In genomic region chr5:15637637-15638036, GRCm38 (mm10) we compare ENCODE assay signal across 27 mouse cellular contexts. TPM values are rescaled to one million over a fixed set of nuclear protein-coding genes. Genes with fewer than 3 reads are reported as not detected.
A peak's percentile ranks its signal among the peaks of the same experiment; 100 is the strongest.
DNase-seq lines count a peak whose midpoint lies in the region; ATAC-seq and TF ChIP-seq lines count a peak whose summit lies in the region.
"Not testable (repeated sequence)": the region's sequence is repeated elsewhere in the genome, so short reads cannot be mapped to it uniquely, and the experiment has no call there.
"Had no signal": no experiment of that assay in that cellular context is flagged by ENCODE, and none has a peak within 500 bp of the region (broad histone marks: within the 10 kb centered on the region; RNA-seq: fewer than 3 reads in every experiment).

No protein-coding gene starts in this region.

- not testable (repeated sequence) for H3K27ac ChIP-seq in embryonic facial prominence, embryonic 12.5 days; forebrain, postnatal 0 days (ENCODE audit: low read depth, low read length); heart, embryonic 14.5 days (replicated peaks in 1 of 2; ENCODE audit: control insufficient read depth in 1 of 2, insufficient read depth in 1 of 2, low read depth in 2 of 2, low read length in 2 of 2); intestine, embryonic 15.5 days; limb, embryonic 11.5 days (replicated peaks; ENCODE audit: low read depth, low read length); lung, postnatal 0 days (ENCODE audit: low read length); midbrain, embryonic 14.5 days (replicated peaks; ENCODE audit: low read depth, low read length); stomach, embryonic 14.5 days (ENCODE audit: low read length)

- TF ChIP-seq EP300 in lung, postnatal 0 days (IDR thresholded peaks at IDR 0.05) = not testable (repeated sequence)

- not testable (repeated sequence) for H3K4me2 ChIP-seq in embryonic facial prominence, embryonic 12.5 days (replicated peaks); forebrain, postnatal 0 days (ENCODE audit: low read depth); heart, embryonic 14.5 days (ENCODE audit: low read length); intestine, embryonic 15.5 days (replicated peaks); limb, embryonic 11.5 days (ENCODE audit: low read depth, severe bottlenecking); lung, postnatal 0 days (replicated peaks; ENCODE audit: low read depth, low read length); midbrain, embryonic 14.5 days (ENCODE audit: low read length); stomach, embryonic 14.5 days (replicated peaks; ENCODE audit: low read depth, low read length)

- 65% methylated on average over 2 of the region's 2 CpGs for WGBS in embryonic facial prominence, embryonic 12.5 days
- whole genome bisulfite sequencing in forebrain, postnatal 0 days = 66% methylated on average over 2 of the region's 2 CpGs
- 43% methylated on average over 2 of the region's 2 CpGs for WGBS in heart, embryonic 14.5 days
- WGBS in intestine, embryonic 15.5 days = 54% methylated on average over 2 of the region's 2 CpGs
- 72% methylated on average over 2 of the region's 2 CpGs for WGBS in limb, embryonic 11.5 days
- 60% methylated on average over 2 of the region's 2 CpGs for WGBS in lung, postnatal 0 days
- 59% methylated on average over 2 of the region's 2 CpGs for WGBS in midbrain, embryonic 14.5 days
- WGBS in stomach, embryonic 14.5 days = 65% methylated on average over 2 of the region's 2 CpGs

- H3K27me3 ChIP-seq in embryonic facial prominence, embryonic 12.5 days; forebrain, postnatal 0 days (ENCODE audit: insufficient read depth, low read length); heart, embryonic 14.5 days (ENCODE audit: control insufficient read depth, insufficient read depth, low read length); intestine, embryonic 15.5 days (replicated peaks); limb, embryonic 11.5 days (ENCODE audit: control insufficient read depth, insufficient read depth, low read length); lung, postnatal 0 days (replicated peaks; ENCODE audit: insufficient read depth, low read length); midbrain, embryonic 14.5 days (ENCODE audit: control insufficient read depth, insufficient read depth, low read length); stomach, embryonic 14.5 days (ENCODE audit: control insufficient read depth, insufficient read depth, low read length): not testable (repeated sequence)

- DNase-seq in forebrain, postnatal 0 days; limb, embryonic 11.5 days (ENCODE audit: low spot score); midbrain, embryonic 14.5 days: not testable (repeated sequence)
- peak; percentile 12 for DNase-seq in lung, postnatal 0 days (ENCODE audit: low spot score)

- not testable (repeated sequence) for TF ChIP-seq CTCF in forebrain, postnatal 0 days (IDR thresholded peaks at IDR 0.05; ENCODE audit: low read depth); lung, postnatal 0 days (IDR thresholded peaks at IDR 0.05)

- H3K9ac ChIP-seq in embryonic facial prominence, embryonic 12.5 days; forebrain, postnatal 0 days; heart, embryonic 14.5 days (ENCODE audit: low read length); intestine, embryonic 15.5 days; limb, embryonic 11.5 days (ENCODE audit: low read length); lung, postnatal 0 days (replicated peaks; ENCODE audit: low read depth); midbrain, embryonic 14.5 days (replicated peaks; ENCODE audit: low read length); stomach, embryonic 14.5 days (replicated peaks; ENCODE audit: low read depth, low read length): not testable (repeated sequence)

- H3K36me3 ChIP-seq in embryonic facial prominence, embryonic 12.5 days; forebrain, postnatal 0 days (ENCODE audit: insufficient read depth); heart, embryonic 14.5 days (ENCODE audit: control insufficient read depth, insufficient read depth, low read length); intestine, embryonic 15.5 days; limb, embryonic 11.5 days (ENCODE audit: control insufficient read depth, insufficient read depth, low read length); lung, postnatal 0 days (ENCODE audit: insufficient read depth, low read length); midbrain, embryonic 14.5 days (ENCODE audit: control insufficient read depth, insufficient read depth, low read length); stomach, embryonic 14.5 days (ENCODE audit: control insufficient read depth, insufficient read depth, low read length): not testable (repeated sequence)

- H3K9me3 ChIP-seq in embryonic facial prominence, embryonic 12.5 days = peaks cover 12% of the 10 kb centered on the region
- H3K9me3 ChIP-seq in forebrain, postnatal 0 days (ENCODE audit: low read length); heart, embryonic 14.5 days (ENCODE audit: control insufficient read depth, low read length); intestine, embryonic 15.5 days; limb, embryonic 11.5 days (ENCODE audit: control insufficient read depth, low read length); lung, postnatal 0 days (ENCODE audit: low read length); midbrain, embryonic 14.5 days (ENCODE audit: control insufficient read depth, low read length); stomach, embryonic 14.5 days (ENCODE audit: control insufficient read depth, low read depth, low read length): not testable (repeated sequence)

- not testable (repeated sequence) for H3K4me3 ChIP-seq in embryonic facial prominence, embryonic 12.5 days; forebrain, postnatal 0 days (ENCODE audit: low read depth, low read length); heart, embryonic 14.5 days (ENCODE audit: control insufficient read depth in 1 of 2, insufficient read depth in 1 of 2, low read depth in 1 of 2, low read length in 2 of 2); intestine, embryonic 15.5 days (replicated peaks); limb, embryonic 11.5 days (ENCODE audit: low read depth, low read length); lung, postnatal 0 days (ENCODE audit: low read depth, low read length); midbrain, embryonic 14.5 days (replicated peaks; ENCODE audit: low read depth, low read length); stomach, embryonic 14.5 days (ENCODE audit: low read depth, low read length)

- 0 out of 2 replicates have a peak, but pooled peaks have one; percentile 72 for ATAC-seq in embryonic facial prominence, embryonic 12.5 days (ENCODE audit: insufficient number of reproducible peaks, insufficient read depth, low FRiP score, low TSS enrichment)
- ATAC-seq in forebrain, postnatal 0 days = 0 out of 2 replicates have a peak, but pooled peaks have one; percentile 12
- ATAC-seq in heart, embryonic 14.5 days (ENCODE audit: insufficient number of reproducible peaks, insufficient read depth, low FRiP score, low read depth) = 0 out of 2 replicates have a peak, but pooled peaks have one; percentile 68
- peak; percentile 34; the same call in 1 of the 2 replicates for ATAC-seq in intestine, embryonic 15.5 days
- 0 out of 2 replicates have a peak, but pooled peaks have one; percentile 72 for ATAC-seq in limb, embryonic 11.5 days (ENCODE audit: insufficient number of reproducible peaks, low FRiP score, low TSS enrichment, low read depth)
- ATAC-seq in lung, postnatal 0 days = peak; percentile 33; the same call in 1 of the 2 replicates
- ATAC-seq in midbrain, embryonic 14.5 days (ENCODE audit: low FRiP score, low TSS enrichment) = peak; percentile 85
- 0 out of 2 replicates have a peak, but pooled peaks have one; percentile 63 for ATAC-seq in stomach, embryonic 14.5 days (ENCODE audit: insufficient number of reproducible peaks, insufficient read depth, low FRiP score, low read depth)

- not testable (repeated sequence) for H3K4me1 ChIP-seq in embryonic facial prominence, embryonic 12.5 days; forebrain, postnatal 0 days (ENCODE audit: insufficient read depth); heart, embryonic 14.5 days (ENCODE audit: control insufficient read depth in 2 of 2, insufficient read depth in 2 of 2, low read length in 2 of 2); intestine, embryonic 15.5 days (replicated peaks); limb, embryonic 11.5 days (ENCODE audit: control insufficient read depth, insufficient read depth, low read length); lung, postnatal 0 days (ENCODE audit: insufficient read depth, low read depth, low read length); midbrain, embryonic 14.5 days (ENCODE audit: control insufficient read depth, insufficient read depth, low read length); stomach, embryonic 14.5 days (ENCODE audit: control insufficient read depth, insufficient read depth, low read length)

RNA-seq across cellular contexts. Expression of gene Speer4d, which starts 18.8 kb away (rescaled TPM):
- not detected in 2 replicates for polyA plus RNA-seq in embryonic facial prominence, embryonic 12.5 days (2016; fragmentation: Nextera tagmentation; extraction: Ambion mirVana)
- total RNA-seq in forebrain, postnatal 0 days (2014; rRNA removed) = not detected in 2 replicates
- polyA plus RNA-seq in forebrain, postnatal 0 days (2015; fragmentation: Nextera tagmentation; extraction: Ambion mirVana) = not detected in 2 replicates
- not detected in 2 replicates for polyA plus RNA-seq in heart, embryonic 14.5 days (2014; fragmentation: Nextera tagmentation; extraction: Ambion mirVana)
- polyA plus RNA-seq in intestine, embryonic 15.5 days (2015; fragmentation: Nextera tagmentation; extraction: Ambion mirVana) = not detected in 2 replicates
- polyA plus RNA-seq in limb, embryonic 11.5 days (2014; fragmentation: Nextera tagmentation; extraction: Ambion mirVana) = not detected in 2 replicates
- not detected in 2 replicates for polyA plus RNA-seq in lung, postnatal 0 days (2015; fragmentation: Nextera tagmentation; extraction: Ambion mirVana)
- not detected in 2 replicates for polyA plus RNA-seq in midbrain, embryonic 14.5 days (2014; fragmentation: Nextera tagmentation; extraction: Ambion mirVana)
- polyA plus RNA-seq in stomach, embryonic 14.5 days (2014; fragmentation: Nextera tagmentation; extraction: Ambion mirVana) = not detected in 2 replicates
- total RNA-seq: adrenal gland, postnatal 14 days; gastrocnemius, adult 18-20 months; gastrocnemius, postnatal 36 days; heart, adult 18-20 months; heart, postnatal 36 days; left cerebral cortex, postnatal 10 days; MEL; monocyte, adult 5-6 weeks had no signal
- polyA plus RNA-seq: embryonic facial prominence, embryonic 14.5 days; forebrain, embryonic 14.5 days; frontal cortex, adult 2 months; heart, embryonic 16.5 days; hindbrain, embryonic 13.5 days; kidney, adult 2 months; limb, embryonic 10.5 days; liver, embryonic 11.5 days; liver, embryonic 16.5 days; stomach, postnatal 0 days; thymus, adult 2 months had no signal

RNA-seq across cellular contexts. Expression of gene 4930572O03Rik, which starts 19.2 kb away (rescaled TPM):
- polyA plus RNA-seq in embryonic facial prominence, embryonic 12.5 days (2016; fragmentation: Nextera tagmentation; extraction: Ambion mirVana) = not detected in 2 replicates
- total RNA-seq in forebrain, postnatal 0 days (2014; rRNA removed) = not detected in 2 replicates
- polyA plus RNA-seq in forebrain, postnatal 0 days (2015; fragmentation: Nextera tagmentation; extraction: Ambion mirVana) = not detected in 2 replicates
- polyA plus RNA-seq in heart, embryonic 14.5 days (2014; fragmentation: Nextera tagmentation; extraction: Ambion mirVana) = not detected in 2 replicates
- polyA plus RNA-seq in intestine, embryonic 15.5 days (2015; fragmentation: Nextera tagmentation; extraction: Ambion mirVana) = not detected in 2 replicates
- not detected in 2 replicates for polyA plus RNA-seq in limb, embryonic 11.5 days (2014; fragmentation: Nextera tagmentation; extraction: Ambion mirVana)
- polyA plus RNA-seq in lung, postnatal 0 days (2015; fragmentation: Nextera tagmentation; extraction: Ambion mirVana) = not detected in 2 replicates
- not detected in 2 replicates for polyA plus RNA-seq in midbrain, embryonic 14.5 days (2014; fragmentation: Nextera tagmentation; extraction: Ambion mirVana)
- polyA plus RNA-seq in stomach, embryonic 14.5 days (2014; fragmentation: Nextera tagmentation; extraction: Ambion mirVana) = not detected in 2 replicates
- total RNA-seq: adrenal gland, postnatal 14 days; gastrocnemius, adult 18-20 months; gastrocnemius, postnatal 36 days; heart, adult 18-20 months; heart, postnatal 36 days; left cerebral cortex, postnatal 10 days; MEL; monocyte, adult 5-6 weeks had no signal
- polyA plus RNA-seq: embryonic facial prominence, embryonic 14.5 days; forebrain, embryonic 14.5 days; frontal cortex, adult 2 months; heart, embryonic 16.5 days; hindbrain, embryonic 13.5 days; kidney, adult 2 months; limb, embryonic 10.5 days; liver, embryonic 11.5 days; liver, embryonic 16.5 days; stomach, postnatal 0 days; thymus, adult 2 months had no signal

Comparison
In these comparisons a context has a peak if more than half of its experiments do, and no peak if none do; other contexts are left out.
1. ATAC-seq: peak in every context shown above with its lines; median percentile 85 in midbrain, embryonic 14.5 days; 72 in embryonic facial prominence, embryonic 12.5 days; 72 in limb, embryonic 11.5 days; 68 in heart, embryonic 14.5 days; 63 in stomach, embryonic 14.5 days; 34 in intestine, embryonic 15.5 days; 33 in lung, postnatal 0 days; 12 in forebrain, postnatal 0 days.